Comparison of ENCODE assay signal across 24 mouse cellular contexts in the genomic region with DNA sequence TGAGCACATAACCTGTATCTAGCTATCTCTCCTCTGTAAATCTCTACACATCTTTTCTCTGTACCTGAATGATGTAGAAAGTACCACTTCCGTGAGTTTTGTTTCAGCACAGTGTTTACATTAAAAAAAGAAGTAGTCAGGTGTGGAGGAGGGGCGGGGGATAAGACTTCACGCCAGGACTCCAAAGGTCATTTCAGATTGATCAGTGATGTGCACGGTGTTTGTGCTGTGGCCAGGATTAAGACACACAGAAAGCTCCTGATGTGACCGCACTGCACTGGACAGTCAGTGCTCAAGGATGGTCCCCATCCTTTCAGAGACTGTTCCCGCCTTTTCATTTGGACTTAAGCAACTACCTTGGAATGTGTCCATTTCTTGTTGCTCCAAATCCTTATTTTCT. TPM values are rescaled to one million over a fixed set of nuclear protein-coding genes. Genes with fewer than 3 reads are reported as not detected.
DNase-seq lines count a peak whose midpoint lies in the region; ATAC-seq and TF ChIP-seq lines count a peak whose summit lies in the region.
"Had no signal": no experiment of that assay in that cellular context is flagged by ENCODE, and none has a peak within 500 bp of the region (broad histone marks: within the 10 kb centered on the region; RNA-seq: fewer than 3 reads in every experiment).

No protein-coding gene starts in this region.

- no peak overlapping the region for H3K27ac ChIP-seq in kidney, adult 2 months (ENCODE audit: insufficient read depth, low read depth, low read length)
- no peak overlapping the region for H3K27ac ChIP-seq in liver, postnatal 0 days (ENCODE audit: low read depth)
- H3K27ac ChIP-seq in liver, embryonic 12.5 days: no peak overlapping the region
- H3K27ac ChIP-seq: embryonic facial prominence, embryonic 10.5 days; embryonic facial prominence, embryonic 12.5 days; forebrain, embryonic 13.5 days; forebrain, embryonic 15.5 days had no signal

- H3K9ac ChIP-seq in liver, postnatal 0 days (replicated peaks): no peak overlapping the region
- no peak overlapping the region for H3K9ac ChIP-seq in liver, embryonic 12.5 days
- H3K9ac ChIP-seq: embryonic facial prominence, embryonic 12.5 days; forebrain, embryonic 13.5 days; forebrain, embryonic 15.5 days had no signal

- intact Hi-C loops in heart, postnatal 25 days (cut with DNase I): no loop called here

- ATAC-seq in liver, postnatal 0 days: peak; percentile 22; the same call in 1 of the 2 replicates
- no peak for ATAC-seq in liver, embryonic 12.5 days
- ATAC-seq: activated CD4-positive, CD25-positive, alpha-beta regulatory T cell, adult 4 months; CD4-positive, CD25-positive, alpha-beta regulatory T cell, adult 4 months; forebrain, embryonic 13.5 days; forebrain, embryonic 15.5 days; Patski had no signal

- peaks cover 12% of the 10 kb centered on the region; the same call in 1 of the 2 replicates for H3K4me1 ChIP-seq in kidney, adult 2 months (ENCODE audit: control insufficient read depth, insufficient read depth, low read length)
- H3K4me1 ChIP-seq in liver, postnatal 0 days (ENCODE audit: insufficient read depth): peaks cover 22% of the 10 kb centered on the region
- H3K4me1 ChIP-seq in liver, embryonic 12.5 days: peaks cover 40% of the 10 kb centered on the region
- H3K4me1 ChIP-seq: embryonic facial prominence, embryonic 12.5 days had no signal

- 72% methylated on average over 6 of the region's 6 CpGs for WGBS in kidney, adult 2 months
- WGBS in liver, postnatal 0 days (ENCODE audit: insufficient replicate concordance): 62% methylated on average over 6 of the region's 6 CpGs
- 66% methylated on average over 6 of the region's 6 CpGs for WGBS in liver, embryonic 12.5 days (ENCODE audit: insufficient replicate concordance)

- DNase-seq in heart, adult 11 months: peak; percentile 68
- no peak for DNase-seq in heart, postnatal 25 days (ENCODE audit: low spot score)
- peak; percentile 31 for DNase-seq in kidney, adult 2 months
- no peak for DNase-seq in kidney, postnatal 4 days
- DNase-seq in liver, postnatal 0 days: no peak
- DNase-seq: adrenal gland, adult 8-10 months; adrenal gland, postnatal 14 days; adrenal gland, postnatal 36 days; B cell, adult 2 months; cerebellum, adult 11-12 months; cerebellum, adult 2 months; cerebellum, adult 9-10 months; cerebellum, postnatal 10 days; cerebellum, postnatal 25 days had no signal

- H3K4me3 ChIP-seq in kidney, adult 2 months (ENCODE audit: insufficient read depth, low read depth, low read length): no peak overlapping the region
- no peak overlapping the region for H3K4me3 ChIP-seq in liver, postnatal 0 days (ENCODE audit: low read depth, low read length)
- H3K4me3 ChIP-seq in liver, embryonic 12.5 days: no peak overlapping the region
- H3K4me3 ChIP-seq: embryonic facial prominence, embryonic 10.5 days; embryonic facial prominence, embryonic 12.5 days; forebrain, embryonic 13.5 days; forebrain, embryonic 15.5 days had no signal

- H3K27me3 ChIP-seq in kidney, adult 2 months (replicated peaks; ENCODE audit: control insufficient read depth, insufficient read depth, low read length): no peaks in the 10 kb centered on the region
- peaks cover 5% of the 10 kb centered on the region; the same call in 1 of the 2 replicates for H3K27me3 ChIP-seq in liver, postnatal 0 days (ENCODE audit: insufficient read depth, low read length)
- peaks cover 36% of the 10 kb centered on the region for H3K27me3 ChIP-seq in liver, embryonic 12.5 days (replicated peaks)
- H3K27me3 ChIP-seq: CH12.LX; forebrain, embryonic 13.5 days; forebrain, embryonic 15.5 days; Patski had no signal

- TF ChIP-seq EP300 in liver, postnatal 0 days (IDR thresholded peaks at IDR 0.05; ENCODE audit: low read depth): no peak

- H3K4me2 ChIP-seq in liver, postnatal 0 days (ENCODE audit: low read depth, low read length): no peak overlapping the region
- no peak overlapping the region for H3K4me2 ChIP-seq in liver, embryonic 12.5 days
- H3K4me2 ChIP-seq: embryonic facial prominence, embryonic 12.5 days; forebrain, embryonic 13.5 days; forebrain, embryonic 15.5 days had no signal

- no peak for TF ChIP-seq POLR2A in kidney, adult 2 months (IDR thresholded peaks at IDR 0.05; ENCODE audit: low read depth, low read length)

- H3K36me3 ChIP-seq in kidney, adult 2 months (ENCODE audit: control insufficient read depth, insufficient read depth, low read length): no peaks in the 10 kb centered on the region
- no peaks in the 10 kb centered on the region for H3K36me3 ChIP-seq in liver, postnatal 0 days (replicated peaks; ENCODE audit: insufficient read depth, low read length)
- no peaks in the 10 kb centered on the region for H3K36me3 ChIP-seq in liver, embryonic 12.5 days
- H3K36me3 ChIP-seq: embryonic facial prominence, embryonic 10.5 days; embryonic facial prominence, embryonic 12.5 days; forebrain, embryonic 15.5 days; G1E had no signal

- no peaks in the 10 kb centered on the region for H3K9me3 ChIP-seq in liver, postnatal 0 days (ENCODE audit: low read length)
- no peaks in the 10 kb centered on the region for H3K9me3 ChIP-seq in liver, embryonic 12.5 days (replicated peaks)
- H3K9me3 ChIP-seq: embryonic facial prominence, embryonic 10.5 days; embryonic facial prominence, embryonic 12.5 days; forebrain, embryonic 13.5 days; forebrain, embryonic 15.5 days; G1E had no signal

- no peak for TF ChIP-seq CTCF in kidney, adult 2 months (conservative IDR thresholded peaks at IDR 0.05; ENCODE audit: insufficient read depth, insufficient read length, low read depth, low read length)
- no peak for TF ChIP-seq CTCF in liver, postnatal 0 days (IDR thresholded peaks at IDR 0.05; ENCODE audit: low read depth)

RNA-seq across cellular contexts. Expression of a gene that starts 15.0 kb away (rescaled TPM):
- 10 to 100 TPM; 14.9 to 15.6 TPM for total RNA-seq in heart, postnatal 25 days (2021)
- polyA plus RNA-seq in kidney, adult 2 months (2012; rRNA removed): 18.4 and 19.8 TPM in 2 replicates
- polyA plus RNA-seq in liver, postnatal 0 days (2015; fragmentation: Nextera tagmentation; extraction: Ambion mirVana): 11.7 and 13.7 TPM in 2 replicates
- polyA plus RNA-seq in liver, embryonic 12.5 days (2016; fragmentation: Nextera tagmentation; extraction: Ambion mirVana): 20.3 and 21.3 TPM in 2 replicates

RNA-seq across cellular contexts. Expression of a gene that starts 15.2 kb away (rescaled TPM):
- total RNA-seq in heart, postnatal 25 days (2021): 1 to 10 TPM; 2.1 to 3.0 TPM
- polyA plus RNA-seq in kidney, adult 2 months (2012; rRNA removed): 1.5 and 2.2 TPM in 2 replicates
- polyA plus RNA-seq in liver, postnatal 0 days (2015; fragmentation: Nextera tagmentation; extraction: Ambion mirVana): 1.7 and 1.8 TPM in 2 replicates
- polyA plus RNA-seq in liver, embryonic 12.5 days (2016; fragmentation: Nextera tagmentation; extraction: Ambion mirVana): 1.8 and 2.8 TPM in 2 replicates
- polyA plus RNA-seq: activated CD4-positive, CD25-positive, alpha-beta regulatory T cell, adult 4 months; CD4-positive, CD25-positive, alpha-beta regulatory T cell, adult 4 months had no signal

Comparison
In these comparisons a context has a peak if more than half of its experiments do, and no peak if none do; other contexts are left out.
1. DNase-seq: peak in heart, adult 11 months (single experiment) and kidney, adult 2 months (single experiment); none in heart, postnatal 25 days (single experiment), kidney, postnatal 4 days (0 of 2) and liver, postnatal 0 days (single experiment).